Mouse (Mus musculus) mouse embryonic stem cell (cell line): ENCODE results near the gene Sbf2.

ENCODE experiments used
- in situ Hi-C, 2 experiments: fragments of 300-500 bp; cut with MboI; formaldehyde crosslinking; loops; 1 replicate in 1 of 2; 3 replicates in 1 of 2; pipeline ENCODE4 v1.14.3; 2019 to 2020; ENCODE audit warnings: low sequenced_read_pairs in 2 of 2, low pct_unique_long_range_greater_than_20kb in 1 of 2, mixed read lengths in 1 of 2; ENCODE audit not compliant: unreplicated experiment in 1 of 2

Sbf2 gene

GRCm38 (mm10) chr7:110271814-110272213, 342.9 kb downstream of the Sbf2 start:
- in situ Hi-C loops: no loop called here

DNA sequence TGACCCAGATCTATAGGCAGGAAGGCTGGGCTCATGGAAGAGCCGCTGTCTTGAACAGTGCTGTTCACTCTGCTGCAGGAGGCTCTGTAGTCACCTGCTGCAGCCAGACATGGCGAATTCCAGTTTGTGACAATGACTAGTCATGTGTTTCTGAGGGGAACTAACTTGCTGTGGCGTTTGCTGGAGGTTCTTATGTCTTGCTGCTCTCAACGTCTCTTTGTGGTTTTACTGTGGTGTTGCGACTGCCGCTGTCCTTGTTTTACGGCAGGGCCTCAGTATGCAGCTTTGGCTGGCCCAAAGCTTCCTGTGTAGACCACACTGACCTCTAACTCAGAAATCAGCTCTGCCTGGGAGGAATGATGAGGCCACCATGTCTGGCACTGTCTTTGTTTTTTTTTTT, 344.3 kb downstream of the Sbf2 start:
- in situ Hi-C loops: no loop called here

DNA sequence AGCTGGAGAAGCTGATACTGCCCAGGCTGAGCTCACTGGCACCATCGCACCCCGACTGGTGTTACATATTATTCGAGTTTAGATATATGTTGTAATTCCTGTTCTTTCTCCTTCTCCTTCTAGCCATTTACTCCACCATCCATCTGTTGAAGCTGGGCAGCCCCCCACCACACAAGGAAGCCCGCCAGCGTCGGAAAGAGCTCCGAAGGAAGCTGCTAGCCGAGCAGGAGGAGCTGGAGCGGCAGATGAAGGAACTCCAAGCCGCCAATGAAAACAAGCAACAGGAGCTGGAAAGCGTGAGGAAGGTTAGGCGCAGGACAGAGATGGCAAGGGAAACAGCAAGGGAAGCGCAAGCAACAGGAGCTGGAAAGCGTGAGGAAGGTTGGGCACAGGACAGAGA, 344.9 kb downstream of the Sbf2 start:
- in situ Hi-C loops: loop anchor here in 1 of 2 experiments (10.0 kb wide), 1 partner anchor 105 kb away; no protein-coding TSS in a partner anchor

DNA sequence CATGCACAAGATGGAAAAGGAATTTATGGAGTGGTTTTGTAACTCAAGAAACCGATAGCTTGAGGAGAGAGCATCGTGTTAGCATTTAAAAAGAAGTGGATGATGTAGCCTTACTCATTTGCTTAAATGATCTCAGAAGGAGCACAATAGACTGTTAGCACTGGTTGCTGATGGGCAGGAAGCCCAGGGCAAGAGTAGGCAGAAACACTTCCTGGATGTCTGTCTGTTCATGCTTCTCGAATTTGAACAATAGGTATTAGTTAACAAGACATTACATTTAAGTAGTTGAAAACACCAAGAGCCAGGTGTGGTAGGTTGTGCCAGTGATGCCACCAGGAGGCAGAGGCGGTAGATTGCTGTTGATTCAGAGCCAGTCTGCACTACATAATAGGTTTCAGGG, 346.2 kb downstream of the Sbf2 start:
- in situ Hi-C loops: loop anchor here in 1 of 2 experiments (10.0 kb wide), 1 partner anchor 104 kb away; no protein-coding TSS in a partner anchor

- in situ Hi-C loops: loop anchor here in 1 of 2 experiments (10.0 kb wide), 1 partner anchor 103 kb away; no protein-coding TSS in a partner anchor
These were observed 346.7 kb downstream of the Sbf2 start for GRCm38 (mm10) chr7:110267994-110268393.

DNA sequence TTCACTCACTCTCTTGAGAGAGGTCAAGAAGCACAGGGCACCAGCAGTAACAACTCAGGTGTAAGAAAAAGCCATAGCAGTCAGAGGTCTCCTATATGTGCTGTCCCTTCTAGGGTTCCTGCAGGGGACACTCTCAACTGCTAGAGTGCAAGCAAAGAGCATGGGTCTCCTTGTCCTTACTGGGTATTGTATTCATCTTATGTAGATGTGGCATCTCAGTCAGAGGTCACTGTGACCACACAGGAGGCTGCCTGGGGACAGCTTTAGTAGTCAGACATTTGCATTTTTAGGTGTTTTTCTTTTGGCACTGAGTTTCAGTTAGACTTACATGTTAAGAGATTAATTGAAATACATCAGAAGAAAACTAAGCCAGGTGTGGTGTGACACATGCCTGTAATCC, 347.7 kb downstream of the Sbf2 start:
- in situ Hi-C loops: loop anchor here in 1 of 2 experiments (10.0 kb wide), 1 partner anchor 102 kb away; no protein-coding TSS in a partner anchor

- in situ Hi-C loops: loop anchor here in 1 of 2 experiments (10.0 kb wide), 1 partner anchor 101 kb away; no protein-coding TSS in a partner anchor
These were observed 348.9 kb downstream of the Sbf2 start for GRCm38 (mm10) chr7:110265796-110266195.

- in situ Hi-C loops: loop anchor here (5.0 to 10.0 kb wide), 2 partner anchors 96 to 99 kb away; no protein-coding TSS in a partner anchor
These were observed 351.2 kb downstream of the Sbf2 start for GRCm38 (mm10) chr7:110263474-110263873.

- in situ Hi-C loops: loop anchor here (5.0 to 10.0 kb wide), 2 partner anchors 95 to 98 kb away; no protein-coding TSS in a partner anchor
These were observed 352.1 kb downstream of the Sbf2 start for GRCm38 (mm10) chr7:110262661-110263060.

GRCm38 (mm10) chr7:110261807-110262206, 352.9 kb downstream of the Sbf2 start:
- in situ Hi-C loops: loop anchor here (5.0 to 10.0 kb wide), 2 partner anchors 95 to 97 kb away; no protein-coding TSS in a partner anchor

DNA sequence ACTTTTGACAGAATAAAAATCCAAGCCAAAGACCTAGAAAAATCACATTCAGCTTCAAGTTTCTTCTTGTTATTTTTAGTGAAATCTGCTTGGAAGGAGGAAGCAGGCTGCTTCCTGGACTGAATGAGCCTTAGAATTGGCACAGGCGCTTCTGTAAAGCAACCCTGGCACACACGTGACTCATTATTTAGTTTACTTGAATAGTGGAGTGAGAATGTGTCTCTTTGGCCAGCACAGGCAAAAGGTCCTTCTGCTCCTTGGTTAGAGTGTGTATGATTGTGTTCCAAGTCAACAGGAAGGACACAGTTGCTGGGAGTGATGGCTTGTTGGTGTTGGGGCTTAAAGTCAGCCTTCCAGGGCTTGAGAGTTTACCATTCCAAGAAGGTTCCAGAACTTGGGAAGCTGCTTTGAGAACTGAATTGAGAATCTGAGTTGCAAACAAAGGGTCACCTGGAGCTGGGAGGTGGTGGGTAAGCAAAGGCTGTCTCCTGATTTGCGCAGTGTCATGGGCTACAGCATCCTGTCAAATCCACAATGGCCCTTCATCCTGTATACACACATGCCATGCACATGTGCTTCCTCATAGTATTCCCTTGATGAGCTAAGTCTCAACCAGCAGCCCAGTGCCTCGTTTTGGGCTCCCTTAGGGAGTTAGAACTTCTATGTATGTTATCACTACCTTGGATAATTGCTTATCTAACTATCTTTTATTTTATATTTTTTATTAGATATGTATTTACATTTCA, 354.6 kb downstream of the Sbf2 start:
- in situ Hi-C loops: loop anchor here (5.0 to 10.0 kb wide), 2 partner anchors 93 to 95 kb away; no protein-coding TSS in a partner anchor

GRCm38 (mm10) chr7:110258196-110258950, 356.3 kb downstream of the Sbf2 start:
- in situ Hi-C loops: no loop called here
